Mouse (Mus musculus): ENCODE measurements around the gene Dnah2. TPM values are rescaled to one million over a fixed set of nuclear protein-coding genes. Genes with fewer than 3 reads are reported as not detected.

Dnah2 gene
- total and polyA plus RNA-seq, 3 experiments: 0.04 to 0.07 TPM; not detected in 1

GRCm38 (mm10) chr11:69389531-69390399 is 159.1 kb downstream of the Dnah2 start:
- no peaks in the 10 kb centered on the region for H3K27me3 ChIP-seq (ENCODE audit: control insufficient read depth in 1 of 2, insufficient read depth in 2 of 2, low read length in 2 of 2)
- no peaks in the 10 kb centered on the region for H3K9me3 ChIP-seq (replicated peaks; ENCODE audit: insufficient read depth, low read length)
- TF ChIP-seq MAX (IDR thresholded peaks at IDR 0.05; ENCODE audit: low read length): no peak
- TF ChIP-seq TBP (IDR thresholded peaks at IDR 0.05; ENCODE audit: low read depth, low read length): no peak
- no peak for TF ChIP-seq E2F4 (IDR thresholded peaks at IDR 0.05; ENCODE audit: borderline replicate concordance, low read depth, low read length)
- TF ChIP-seq UBTF (IDR thresholded peaks at IDR 0.05; ENCODE audit: borderline replicate concordance, insufficient read depth, low read depth, low read length): no peak
- TF ChIP-seq JUND (IDR thresholded peaks at IDR 0.05; ENCODE audit: low read depth, low read length): no peak
- 0 out of 4 replicates have a peak, but pooled peaks of 1 of the 2 experiments have one; percentile 6 for TF ChIP-seq POLR2A (IDR thresholded peaks at IDR 0.05; ENCODE audit: control insufficient read depth in 1 of 2, insufficient read depth in 1 of 2, low read depth in 1 of 2, low read length in 2 of 2, poor library complexity in 1 of 2)
- TF ChIP-seq ZMIZ1 (IDR thresholded peaks at IDR 0.05; ENCODE audit: low read depth, low read length): no peak
- no peak for TF ChIP-seq MYC (IDR thresholded peaks at IDR 0.05; ENCODE audit: low read depth, low read length)
- no peak for TF ChIP-seq USF2 (IDR thresholded peaks at IDR 0.05; ENCODE audit: borderline replicate concordance in 1 of 2, insufficient read depth in 1 of 2, low read depth in 1 of 2, low read length in 2 of 2)
- no peak overlapping the region for H3K9ac ChIP-seq (ENCODE audit: control insufficient read depth, low read depth, low read length, poor library complexity, severe bottlenecking)
- no peak overlapping the region for H3K4me3 ChIP-seq (ENCODE audit: control insufficient read depth in 1 of 2, insufficient read depth in 1 of 2, low read depth in 2 of 2, low read length in 2 of 2)
- H3K36me3 ChIP-seq (ENCODE audit: control insufficient read depth in 1 of 2, insufficient read depth in 2 of 2, low read length in 2 of 2): no peaks in the 10 kb centered on the region; a peak in 1 of 4 replicates
- H3K4me1 ChIP-seq (ENCODE audit: control insufficient read depth in 1 of 2, insufficient read depth in 2 of 2, low read length in 2 of 2): no peaks in the 10 kb centered on the region
- DNase-seq (ENCODE audit: low read depth, low spot score): no peak
- H3K27ac ChIP-seq (ENCODE audit: control insufficient read depth, low read depth, low read length): no peak overlapping the region
- H3K79me2 ChIP-seq (ENCODE audit: control insufficient read depth, insufficient read depth, low read length, poor library complexity): peaks cover 5% of the 10 kb centered on the region

DNA sequence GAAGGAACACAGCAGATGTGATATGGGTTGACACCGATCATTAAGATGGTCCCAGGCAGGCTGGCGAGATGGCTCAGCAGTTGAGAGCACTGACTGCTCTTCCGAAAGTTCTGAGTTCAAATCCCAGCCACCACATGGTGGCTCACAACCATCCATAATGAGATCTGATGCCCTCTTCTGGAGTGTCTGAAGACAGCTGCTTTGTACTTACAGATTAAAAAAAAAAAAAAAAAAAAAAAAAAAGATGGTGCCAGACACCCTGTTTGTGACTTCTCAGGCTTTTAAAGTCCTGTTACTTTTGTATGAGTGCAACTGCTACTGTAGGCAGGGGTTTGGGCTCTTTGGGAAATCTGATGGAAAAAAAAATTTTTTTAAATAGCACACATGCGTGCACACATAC is 160.2 kb downstream of the Dnah2 start:
- Histone ChIP-seq H3K4me3 (ENCODE audit: control insufficient read depth in 1 of 2, insufficient read depth in 1 of 2, low read depth in 2 of 2, low read length in 2 of 2) (no peak overlapping the region), H3K27ac (ENCODE audit: control insufficient read depth, low read depth, low read length) (no peak overlapping the region), H3K27me3 (ENCODE audit: control insufficient read depth in 1 of 2, insufficient read depth in 2 of 2, low read length in 2 of 2) (no peaks in the 10 kb centered on the region), H3K9me3 (replicated peaks; ENCODE audit: insufficient read depth, low read length) (no peaks in the 10 kb centered on the region), H3K36me3 (ENCODE audit: control insufficient read depth in 1 of 2, insufficient read depth in 2 of 2, low read length in 2 of 2) (no peaks in the 10 kb centered on the region; a peak in 1 of 4 replicates), H3K9ac (ENCODE audit: control insufficient read depth, low read depth, low read length, poor library complexity, severe bottlenecking) (no peak overlapping the region), H3K79me2 (ENCODE audit: control insufficient read depth, insufficient read depth, low read length, poor library complexity) (no peaks in the 10 kb centered on the region), H3K4me1 (ENCODE audit: control insufficient read depth in 1 of 2, insufficient read depth in 2 of 2, low read length in 2 of 2) (no peaks in the 10 kb centered on the region)
- DNase-seq (ENCODE audit: low read depth, low spot score): no peak
- no peak for TF ChIP-seq UBTF (IDR thresholded peaks at IDR 0.05; ENCODE audit: borderline replicate concordance, insufficient read depth, low read depth, low read length)
- no peak for TF ChIP-seq CHD2 (IDR thresholded peaks at IDR 0.05; ENCODE audit: low read length)
- TF ChIP-seq POLR2AphosphoS5 (IDR thresholded peaks at IDR 0.05; ENCODE audit: borderline replicate concordance, low read depth, low read length): no peak
- TF ChIP-seq TCF12 (IDR thresholded peaks at IDR 0.05; ENCODE audit: low read depth, low read length): no peak
- no peak for TF ChIP-seq POLR2AphosphoS2 (IDR thresholded peaks at IDR 0.05; ENCODE audit: low read length)
- TF ChIP-seq SMC3 (IDR thresholded peaks at IDR 0.05; ENCODE audit: low read depth, low read length): peak; percentile 19; the same call in 1 of the 2 replicates
- TF ChIP-seq ZNF384 (IDR thresholded peaks at IDR 0.05; ENCODE audit: low read depth, low read length): peak; percentile 84
- TF ChIP-seq MAZ (IDR thresholded peaks at IDR 0.05; ENCODE audit: low read depth, low read length): no peak
- TF ChIP-seq JUND (IDR thresholded peaks at IDR 0.05; ENCODE audit: low read depth, low read length): no peak
- TF ChIP-seq GATA1 (IDR thresholded peaks at IDR 0.05; ENCODE audit: low read depth, low read length): no peak
- TF ChIP-seq E2F4 (IDR thresholded peaks at IDR 0.05; ENCODE audit: borderline replicate concordance, low read depth, low read length): no peak
- TF ChIP-seq TBP (IDR thresholded peaks at IDR 0.05; ENCODE audit: low read depth, low read length): no peak
- no peak for TF ChIP-seq EP300 (IDR thresholded peaks at IDR 0.05; ENCODE audit: low read depth in 1 of 2, low read length in 2 of 2)
- TF ChIP-seq ZKSCAN1 (IDR thresholded peaks at IDR 0.05; ENCODE audit: low read depth, low read length): no peak
- TF ChIP-seq CTCF (IDR thresholded peaks at IDR 0.05 in 2 of 3, conservative IDR thresholded peaks at IDR 0.05 in 1 of 3; ENCODE audit: control insufficient read depth in 1 of 3, insufficient read depth in 1 of 3, low read depth in 2 of 3, low read length in 3 of 3, poor library complexity in 1 of 3, severe bottlenecking in 1 of 3): peak in 1 of 3 experiments; percentile 16; a peak in 2 of 6 replicates
- TF ChIP-seq GABPA (IDR thresholded peaks at IDR 0.05; ENCODE audit: low read depth, low read length): no peak
- TF ChIP-seq MAX (IDR thresholded peaks at IDR 0.05; ENCODE audit: low read length): no peak
- TF ChIP-seq SIN3A (IDR thresholded peaks at IDR 0.05; ENCODE audit: low read length): no peak
- no peak for TF ChIP-seq MYB (IDR thresholded peaks at IDR 0.05; ENCODE audit: low read depth, low read length)

Measured in MEL (cell line).